Mouse (Mus musculus) liver, postnatal 0 days (tissue): ENCODE results near the gene Coro2a.

ENCODE experiments used
- CTCF ChIP-seq: sonication (generic); IDR thresholded peaks from 2 replicates; pipeline ENCODE4 v1.5.1; 2016; ENCODE audit warnings: antibody characterized with exemption, low read depth
- EP300 ChIP-seq: IDR thresholded peaks from 2 replicates; pipeline ENCODE4 v1.6.1; 2016; ENCODE audit warnings: antibody characterized with exemption, low read depth, mild to moderate bottlenecking

DNA sequence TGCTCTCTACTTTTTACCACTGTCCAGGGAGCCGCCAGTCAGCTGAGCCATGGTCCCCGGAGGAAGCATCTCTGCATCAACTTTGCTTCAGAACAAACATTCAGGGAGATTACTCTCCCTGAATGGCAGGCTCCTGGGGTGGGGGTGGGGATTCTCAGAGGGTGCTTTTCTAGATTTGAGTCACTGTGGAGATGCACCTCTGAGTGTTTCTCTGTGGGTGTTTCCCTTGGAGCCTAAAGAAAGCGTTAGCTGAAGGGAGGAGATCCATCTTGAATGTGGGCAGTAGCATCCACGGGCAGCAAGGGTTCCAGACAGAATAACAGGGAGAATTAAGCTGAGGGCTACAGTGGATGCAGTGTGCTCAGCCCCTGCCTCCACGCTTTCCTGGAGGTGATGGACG, 32.9 kb upstream of the Coro2a start:
- no peak for TF ChIP-seq CTCF
- TF ChIP-seq EP300: no peak
